Mouse (Mus musculus): Measurements from ENCODE around the gene Col9a2.

GRCm38 (mm10) chr4:121088696-121089095, 49.5 kb downstream of the Col9a2 start:
- no peak for TF ChIP-seq CTCF (IDR thresholded peaks at IDR 0.05; ENCODE audit: low read depth)
- TF ChIP-seq EP300 (optimal IDR thresholded peaks at IDR 0.05), result no peak
